Mouse (Mus musculus): ENCODE results near the gene Bcl2l14.

- TF ChIP-seq CTCF (IDR thresholded peaks at IDR 0.05; ENCODE audit: borderline replicate concordance, control insufficient read depth, extremely low read depth, insufficient read depth, low read length, poor library complexity) (no peak), POLR2A (IDR thresholded peaks at IDR 0.05; ENCODE audit: control insufficient read depth, extremely low read depth, insufficient read depth, low read length, poor library complexity) (no peak)
These were observed 54.6 kb downstream of the Bcl2l14 start for GRCm38 (mm10) chr6:134450661-134451119.
